Mouse (Mus musculus) layer of hippocampus, adult 2 months (tissue): ENCODE measurements around the gene Mrps21. TPM values are rescaled to one million over a fixed set of nuclear protein-coding genes. Genes with fewer than 3 reads are reported as not detected.

Experiments
- DNase-seq, 2 experiments: peaks; one replicate each; pipeline ENCODE4 v3.0.0; 2022; ENCODE audit warnings: low spot score in 2 of 2
- H3K27ac ChIP-seq: fragments of 200-600 bp; 2 replicates; pipeline ENCODE4 v1.8.1; 2022
- H3K4me3 ChIP-seq: fragments of 200-600 bp; 2 replicates; pipeline ENCODE4 v1.8.1; 2022; ENCODE audit warnings: mild to moderate bottlenecking
- CTCF ChIP-seq: fragments of 200-600 bp; conservative IDR thresholded peaks from 2 replicates; pipeline ENCODE4 v1.8.1; 2022; ENCODE audit warnings: antibody characterized with exemption, mild to moderate bottlenecking, moderate library complexity
- total RNA-seq, 2 experiments: library from RNA; stranded (reverse); gene quantifications; 2 replicates each; pipeline ENCODE4 v1.2.3; 2021

Mrps21 gene
- total RNA-seq, 2 experiments from 2014 or later, result 155 to 164 TPM

DNA sequence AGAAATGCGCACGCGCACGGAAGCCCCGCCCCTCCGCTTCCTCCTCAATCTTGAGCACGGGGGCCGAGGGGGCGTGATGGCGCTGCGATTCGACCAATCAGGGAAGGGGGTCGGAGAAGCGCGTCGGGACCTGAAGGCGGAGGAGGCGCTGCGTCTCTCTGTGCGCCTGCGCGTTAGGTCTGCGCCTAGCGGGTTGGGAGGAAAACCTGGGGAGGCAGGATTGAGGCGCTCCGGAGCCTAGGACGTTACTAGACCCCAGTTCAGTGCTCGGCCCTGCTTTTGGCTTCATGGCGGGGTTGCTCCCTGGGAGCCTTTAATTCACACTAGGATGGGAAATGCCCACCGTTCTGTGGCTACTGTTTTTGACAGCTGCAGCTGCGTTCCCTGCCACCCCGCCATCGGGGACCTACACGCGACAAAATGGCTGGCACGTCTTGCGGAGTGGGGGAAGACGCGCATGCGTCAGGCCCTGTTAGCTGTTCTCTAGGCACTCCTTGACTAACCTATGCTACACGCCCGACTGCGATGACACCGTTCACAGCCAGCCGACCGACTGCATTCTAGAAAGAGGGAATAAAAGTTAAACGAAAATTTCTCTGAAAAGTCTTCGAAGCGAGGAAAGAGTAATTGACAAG lies 51.9 kb downstream of the Mrps21 start:
- DNase-seq, result peak; percentile 100
- peak overlapping the region; percentile 96 for H3K4me3 ChIP-seq
- peak; percentile 29; the same call in 1 of the 2 replicates for TF ChIP-seq CTCF
- peak overlapping the region; percentile 100 for H3K27ac ChIP-seq

DNA sequence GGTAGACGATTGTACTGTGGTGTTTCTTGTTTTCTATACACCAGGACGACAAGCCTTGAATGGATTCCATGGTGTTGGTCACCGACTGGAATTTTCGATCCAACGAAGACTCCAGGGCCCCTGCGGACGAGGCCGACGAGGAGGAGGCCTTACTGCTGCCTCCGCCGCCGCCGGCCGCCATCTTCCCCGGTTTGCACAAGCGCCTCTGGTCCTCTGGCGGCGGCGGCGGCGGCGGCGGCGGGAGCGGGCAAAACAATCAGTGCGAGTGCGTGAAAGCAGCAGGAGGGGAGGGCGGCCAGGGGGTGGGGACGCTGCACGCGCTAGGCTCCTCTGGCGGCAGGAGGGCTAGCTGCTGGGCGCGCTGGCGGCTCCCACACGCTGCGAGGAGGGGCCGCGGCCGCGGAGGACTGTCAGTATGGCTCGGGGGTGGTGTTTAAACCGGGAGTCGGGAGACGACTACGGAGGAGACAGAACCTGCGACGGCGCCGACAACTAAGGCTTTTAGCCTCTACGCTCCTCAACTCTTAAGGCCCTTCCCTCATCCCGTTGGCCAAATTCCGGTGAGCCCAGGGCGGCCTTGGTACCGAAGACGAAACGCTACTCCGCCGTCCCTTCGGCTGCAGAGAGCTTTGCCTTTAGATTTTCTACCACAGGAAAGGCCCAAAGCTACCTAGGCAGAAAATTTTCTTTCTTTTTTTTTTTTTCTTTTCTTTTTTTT lies 52.6 kb downstream of the Mrps21 start, which contains the start of gene Rprd2:
Gene Rprd2 (minus strand): TSS at position 293 of the 718 bp plus-strand sequence.
- Histone ChIP-seq H3K4me3 (peak within 1 kb of the TSS; percentile 96), H3K27ac (peak within 1 kb of the TSS; percentile 100)
- TF ChIP-seq CTCF, result no peak; the same call in 1 of the 2 replicates
- peak; percentile 74 to 82 for DNase-seq

DNA sequence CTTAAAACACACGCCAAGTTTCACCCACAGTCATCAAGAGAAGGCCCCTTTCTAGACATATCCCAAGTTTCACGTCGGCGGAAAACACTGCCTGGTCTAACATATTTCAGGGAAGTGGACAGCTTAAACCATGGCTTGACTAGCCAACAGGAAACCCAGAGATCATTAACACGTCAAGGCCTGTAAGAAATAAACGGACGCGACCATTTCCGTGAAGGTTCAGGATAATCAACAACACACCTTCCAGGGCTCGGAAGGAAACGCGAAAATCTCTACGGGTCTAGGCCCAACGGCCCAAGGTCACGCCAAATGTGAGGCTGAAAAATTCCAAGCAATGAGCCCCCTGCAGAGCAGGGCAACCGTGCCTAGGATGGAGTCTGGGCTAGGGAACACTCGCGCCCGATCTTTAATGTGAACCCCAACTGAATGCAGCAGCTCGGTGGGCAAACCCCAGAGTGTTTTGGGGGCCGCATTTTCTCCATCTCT lies 53.2 kb downstream of the Mrps21 start:
- Histone ChIP-seq H3K4me3 (peak overlapping the region; percentile 96), H3K27ac (peak overlapping the region; percentile 100)
- DNase-seq, result peak; percentile 10 to 19
- no peak for TF ChIP-seq CTCF

DNA sequence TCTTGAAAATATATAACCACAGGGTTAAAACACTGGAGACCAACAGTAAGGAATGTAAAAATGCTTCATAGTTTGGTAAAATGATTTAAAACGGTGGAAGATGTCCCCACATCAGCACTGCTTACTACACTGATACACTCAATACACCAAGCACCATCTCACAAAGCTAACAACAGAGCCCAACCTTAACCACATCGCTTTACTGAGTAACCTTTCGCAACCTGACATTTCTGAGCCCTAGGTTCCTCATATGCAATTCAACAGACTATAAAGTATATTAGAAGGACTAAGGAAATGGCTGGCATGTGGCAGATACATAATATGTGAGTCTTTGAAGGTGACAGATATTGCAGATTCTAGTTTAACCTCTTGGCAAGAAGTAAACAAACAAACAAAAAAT lies 54.6 kb downstream of the Mrps21 start:
- H3K4me3 ChIP-seq, result peak overlapping the region; percentile 96
- TF ChIP-seq CTCF, result no peak
- no peak for DNase-seq
- H3K27ac ChIP-seq, result no peak overlapping the region

Other genes starting within 250 kb of the Mrps21 start
- 100 to 1,000 TPM; 302 to 322 TPM for gene Ensa, start 246.5 kb downstream of the Mrps21 start, total RNA-seq
- 10 to 100 TPM; 49.6 to 55.2 TPM for gene Mcl1, start 212.7 kb downstream of the Mrps21 start, total RNA-seq
- gene Adamtsl4, start 183.6 kb downstream of the Mrps21 start, total RNA-seq, result 1 to 10 TPM; 7.0 to 7.9 TPM
- gene Ecm1, start 131.9 kb downstream of the Mrps21 start, total RNA-seq, result 10 to 100 TPM in 1 of 2 experiments, 1 to 10 TPM in 1; 9.3 to 10.5 TPM
- 10 to 100 TPM; 43.1 to 44.0 TPM for gene Tars2, start 111.3 kb downstream of the Mrps21 start, total RNA-seq
- 10 to 100 TPM; 60.3 to 65.5 TPM for gene Rprd2, start 52.7 kb downstream of the Mrps21 start, total RNA-seq
- 10 to 100 TPM; 33.0 to 38.1 TPM for gene Prpf3, start 15.6 kb downstream of the Mrps21 start, total RNA-seq
- gene Ciart, start 10.7 kb upstream of the Mrps21 start, total RNA-seq, result 10 to 100 TPM; 10.3 to 11.7 TPM
- gene BC028528, start 20.5 kb upstream of the Mrps21 start, total RNA-seq, result 1 to 10 TPM; 3.4 to 4.8 TPM
- gene Aph1a, start 22.4 kb upstream of the Mrps21 start, total RNA-seq, result 10 to 100 TPM; 69.0 to 79.8 TPM
- 1 to 10 TPM; 6.9 to 9.9 TPM for gene Car14, start 33.2 kb upstream of the Mrps21 start, total RNA-seq
- gene Anp32e, start 57.7 kb upstream of the Mrps21 start, total RNA-seq, result 10 to 100 TPM; 78.9 to 80.6 TPM
- 10 to 100 TPM; 39.3 to 44.1 TPM for gene Plekho1, start 124.5 kb upstream of the Mrps21 start, total RNA-seq
- gene Vps45, start 186.9 kb upstream of the Mrps21 start, total RNA-seq, result 10 to 100 TPM; 45.5 to 48.3 TPM
- gene Otud7b, start 233.0 kb upstream of the Mrps21 start, total RNA-seq, result 10 to 100 TPM; 30.1 to 33.4 TPM